Mouse (Mus musculus): ENCODE results near the gene Muc13.

DNA sequence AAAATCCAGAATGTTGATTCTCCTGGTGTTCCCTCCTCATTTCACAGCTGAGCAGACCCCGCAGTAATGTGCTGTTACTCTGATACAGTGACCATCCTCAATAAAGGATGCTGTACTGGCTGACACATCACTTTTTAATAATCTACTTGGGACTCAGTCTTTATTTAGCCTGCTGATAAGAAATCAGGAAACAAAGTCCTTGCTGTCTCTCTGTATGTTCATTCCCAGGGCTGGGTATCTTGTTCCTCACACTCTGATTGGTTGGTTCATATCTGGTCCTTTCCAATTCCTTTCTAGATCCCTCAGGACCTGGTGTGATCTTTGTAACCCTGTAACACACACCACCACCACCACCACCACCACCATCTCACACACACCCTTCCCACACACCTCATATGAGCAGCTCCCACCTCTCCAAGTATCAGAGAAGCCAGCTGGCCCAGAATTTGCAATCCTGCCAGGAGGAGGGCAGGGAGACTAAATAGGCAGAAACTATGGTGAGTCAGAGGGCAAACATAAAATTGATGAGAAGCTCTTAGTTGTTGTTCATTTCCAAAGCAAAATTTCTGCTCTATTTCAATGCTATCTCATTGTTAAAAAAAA is 18.0 kb upstream of the Muc13 start:
- TF ChIP-seq GATA1 (IDR thresholded peaks at IDR 0.05; ENCODE audit: borderline replicate concordance, low read length) (no peak), FLI1 (IDR thresholded peaks at IDR 0.05; ENCODE audit: low read length) (no peak)
